Mouse (Mus musculus) erythroblast, adult 5-6 weeks (primary cell): ENCODE measurements at regions not wholly inside any gene's neighbourhood (a gene's known extent, or its start where the extent isn't known, plus 50 kb on each side); places are given as distances from the start of the nearest gene placed in this dataset.

ENCODE experiments used
- ATAC-seq: replicated peaks from 2 replicates; pipeline ENCODE4 v1.8.0; 2016; ENCODE audit warnings: moderate number of reproducible peaks, mild to moderate bottlenecking, moderate TSS enrichment, inconsistent platforms; ENCODE audit not compliant: poor library complexity, low FRiP score, severe bottlenecking

DNA sequence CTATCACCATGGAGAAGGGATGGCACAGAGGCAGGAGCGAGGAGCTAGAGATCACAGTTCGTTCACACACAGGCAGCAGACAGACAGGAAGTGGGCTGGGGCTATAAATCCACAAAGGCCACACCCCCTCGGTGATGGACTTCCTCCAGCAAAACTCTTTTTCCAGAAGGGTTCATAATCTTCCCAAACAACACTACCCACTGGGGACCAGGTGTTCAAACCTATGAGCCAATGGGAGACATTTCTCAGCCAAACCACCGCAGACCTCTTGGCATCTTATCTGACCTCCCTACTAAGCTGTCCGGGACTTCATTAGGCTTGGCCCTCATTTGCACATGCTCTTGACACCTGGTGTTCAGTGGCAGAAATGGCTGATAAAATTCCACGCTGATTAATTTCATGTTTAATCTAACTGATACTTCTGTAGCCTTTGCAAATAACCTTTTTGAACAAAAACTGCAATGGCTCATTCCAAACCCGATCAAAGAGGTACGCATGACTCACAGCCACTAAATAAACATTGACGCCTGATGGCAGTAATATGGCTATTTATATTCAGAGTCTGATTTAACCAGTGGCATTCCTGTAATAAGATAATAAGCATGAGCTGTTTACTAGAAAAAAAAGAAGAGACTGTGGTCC, 131.0 kb upstream of the Egln3 start:
- ATAC-seq = no peak

GRCm38 (mm10) chr12:54333632-54334321, 130.1 kb upstream of the Egln3 start:
- no peak for ATAC-seq

GRCm38 (mm10) chr12:54327483-54327882, 123.8 kb upstream of the Egln3 start:
- no peak for ATAC-seq

DNA sequence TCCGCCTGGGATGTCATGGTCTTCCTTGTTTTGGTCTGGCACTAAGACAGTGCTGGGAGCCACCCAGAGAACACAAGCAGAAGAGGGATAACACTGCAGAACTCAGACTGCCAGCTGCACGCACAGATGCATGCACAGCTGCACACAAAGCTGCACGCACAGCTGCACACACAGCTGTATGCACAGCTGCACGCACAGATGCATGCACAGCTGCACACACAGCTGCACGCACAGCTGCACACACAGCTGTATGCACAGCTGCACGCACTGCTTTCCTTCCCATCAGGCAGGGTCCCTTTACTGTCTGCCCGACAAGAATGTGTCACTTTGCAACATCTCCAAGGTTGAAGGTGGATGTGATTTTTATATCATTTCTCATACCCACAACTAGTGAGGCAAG, 122.9 kb upstream of the Egln3 start:
- no peak for ATAC-seq

GRCm38 (mm10) chr12:54320533-54320932, 116.9 kb upstream of the Egln3 start:
- no peak for ATAC-seq

DNA sequence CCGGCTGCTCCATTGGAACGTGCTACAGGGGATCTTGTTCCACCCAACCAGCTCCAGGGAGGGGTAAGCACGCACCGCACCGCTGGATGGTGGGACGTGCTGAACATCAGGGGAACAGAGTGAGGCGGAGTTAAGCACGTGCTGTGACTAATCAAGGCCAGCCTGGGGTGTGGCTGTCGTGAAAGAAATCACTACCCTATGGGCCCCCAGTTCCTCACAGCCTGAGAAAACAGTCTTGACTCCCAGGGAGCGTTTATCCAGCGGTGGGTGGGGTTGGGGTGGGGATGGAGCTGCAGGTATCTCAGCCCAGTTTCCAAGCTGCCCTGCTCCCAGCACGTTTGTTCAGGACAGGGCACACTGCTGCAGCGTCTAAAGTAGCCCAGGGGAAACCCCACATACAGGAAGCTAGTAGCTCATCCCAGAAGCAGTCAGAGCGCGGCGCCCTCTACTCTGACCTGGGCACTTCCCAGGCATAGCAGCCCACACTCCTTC, 113.4 kb upstream of the Egln3 start:
- no peak for ATAC-seq

GRCm38 (mm10) chr12:54316066-54316567, 112.5 kb upstream of the Egln3 start:
- no peak for ATAC-seq

DNA sequence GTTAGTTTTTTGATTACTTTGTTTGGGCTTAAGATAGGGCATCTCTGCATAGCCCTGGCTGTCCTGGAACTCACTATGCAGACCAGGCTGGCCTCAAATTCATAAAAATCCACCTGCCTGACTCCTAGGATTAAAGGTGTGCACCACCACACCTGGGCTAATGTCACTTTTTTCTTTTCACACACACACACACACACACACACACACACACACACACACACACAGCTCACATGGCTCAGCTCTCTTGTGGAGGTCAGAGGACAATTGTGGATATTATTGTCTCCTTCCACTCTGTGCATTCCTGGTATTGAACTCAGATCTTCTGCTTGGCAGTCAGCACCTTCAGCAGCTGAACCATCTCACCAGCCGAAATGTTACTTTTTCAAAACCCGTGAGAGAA, 110.5 kb upstream of the Egln3 start:
- ATAC-seq = no peak

GRCm38 (mm10) chr12:54313211-54313845, 109.7 kb upstream of the Egln3 start:
- peak; percentile 60 for ATAC-seq

DNA sequence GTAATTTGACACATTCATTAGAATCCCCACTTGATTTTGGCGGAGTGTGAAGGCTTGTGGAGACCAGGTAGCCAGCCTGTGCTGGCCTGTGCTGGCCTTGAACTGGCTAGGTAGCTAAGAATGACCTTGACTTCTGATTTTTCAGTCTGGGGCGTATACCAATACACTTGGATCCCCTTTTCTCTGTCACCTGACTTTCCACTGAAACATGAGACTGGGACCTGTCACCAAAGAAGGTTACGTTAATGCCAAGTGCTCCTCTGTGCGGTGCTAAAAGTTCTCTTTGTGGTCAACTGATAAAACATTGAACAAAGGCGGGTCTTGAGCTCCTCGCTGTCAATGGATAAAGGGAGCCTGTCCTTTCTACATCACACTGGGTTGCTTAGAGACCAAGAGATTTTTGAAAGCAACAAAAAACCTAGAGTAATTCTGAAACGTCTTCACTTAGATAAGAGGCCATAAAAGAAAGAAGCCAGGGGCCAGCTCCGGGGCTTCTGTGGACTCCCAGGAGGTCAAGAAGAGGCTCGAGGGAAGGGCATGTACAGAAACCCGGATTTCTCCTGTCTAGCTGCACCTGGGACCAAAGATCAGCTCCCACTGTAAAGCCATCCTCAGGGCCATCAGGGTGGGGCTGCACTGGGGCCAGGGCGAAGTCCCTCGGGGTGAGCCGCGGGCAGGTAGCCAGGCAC, 109.0 kb upstream of the Egln3 start:
- ATAC-seq = no peak

GRCm38 (mm10) chr12:54311896-54312521, 108.3 kb upstream of the Egln3 start:
- no peak for ATAC-seq

GRCm38 (mm10) chr12:54309874-54310273, 106.2 kb upstream of the Egln3 start:
- ATAC-seq = no peak

GRCm38 (mm10) chr12:54309219-54309618, 105.6 kb upstream of the Egln3 start:
- ATAC-seq = no peak

DNA sequence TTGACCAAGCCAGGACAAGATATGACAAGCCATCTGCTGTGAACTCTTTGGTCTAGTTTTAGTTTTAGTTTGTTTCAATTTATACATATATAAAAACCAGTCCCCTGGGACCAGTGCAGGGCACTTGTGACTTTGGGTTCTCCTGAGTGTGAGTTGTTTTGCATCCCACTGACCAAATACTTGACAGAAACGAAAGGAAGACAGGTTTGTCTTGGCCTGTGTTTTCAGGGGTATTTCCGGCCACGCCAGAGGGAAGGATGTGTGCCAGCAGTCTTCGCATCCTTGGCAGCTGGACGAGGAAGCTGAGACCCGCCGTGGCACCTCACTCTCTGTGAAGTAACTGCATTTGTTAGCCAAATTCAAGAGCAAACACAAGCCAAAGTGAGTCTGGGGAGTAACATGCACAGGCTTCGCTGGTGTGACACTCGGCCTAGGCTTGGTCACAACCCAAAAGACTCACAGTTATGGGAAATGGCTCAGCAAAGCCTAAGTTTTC, 101.5 kb upstream of the Egln3 start:
- no peak for ATAC-seq

GRCm38 (mm10) chr12:54303746-54304145, 100.1 kb upstream of the Egln3 start:
- ATAC-seq = no peak

GRCm38 (mm10) chr12:54299506-54299905, 95.8 kb upstream of the Egln3 start:
- ATAC-seq = no peak

GRCm38 (mm10) chr12:54293248-54293647, 89.6 kb upstream of the Egln3 start:
- ATAC-seq = no peak

DNA sequence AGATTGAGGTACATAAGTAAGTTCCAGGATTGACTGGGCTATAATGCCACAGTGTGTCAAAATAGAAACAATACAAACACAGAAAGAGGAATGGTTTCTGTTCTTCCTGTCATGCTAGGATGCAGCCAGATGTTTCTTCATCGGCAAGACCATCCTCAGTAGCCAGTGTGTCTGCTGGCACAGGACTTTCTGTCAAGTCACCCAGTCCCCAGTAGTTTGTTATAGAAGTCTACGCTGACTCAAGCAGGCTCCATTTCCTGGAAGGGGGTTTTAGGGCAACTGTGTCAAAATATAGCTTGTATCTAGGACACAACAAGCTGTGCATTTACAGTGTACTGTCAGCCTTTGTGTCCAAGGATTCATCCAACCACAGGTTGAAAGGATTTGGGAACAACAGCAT, 86.7 kb upstream of the Egln3 start:
- no peak for ATAC-seq

GRCm38 (mm10) chr12:54288747-54289146, 85.1 kb upstream of the Egln3 start:
- ATAC-seq = no peak

DNA sequence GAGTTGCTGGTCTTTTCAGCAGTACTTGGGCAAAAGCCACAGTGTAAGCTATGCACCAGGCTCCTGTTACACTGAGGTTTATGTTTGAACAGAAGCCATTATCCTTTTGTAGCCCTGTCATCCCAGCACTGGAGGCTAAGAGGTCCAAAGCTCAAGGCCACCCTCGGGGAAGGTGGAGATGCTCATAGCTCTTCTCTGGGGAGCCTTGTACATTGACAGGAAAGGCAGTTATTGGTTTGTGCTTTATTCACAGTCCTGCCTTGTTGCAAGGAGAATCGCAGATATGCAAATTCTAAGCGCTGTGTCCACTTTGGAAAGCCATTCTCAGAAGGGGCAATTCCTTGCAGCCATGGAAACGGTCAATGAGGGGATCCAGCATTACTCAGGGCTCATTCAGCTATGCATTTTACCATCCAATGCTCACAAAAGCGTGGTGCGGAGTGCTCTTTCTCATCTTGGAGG, 84.4 kb upstream of the Egln3 start:
- no peak for ATAC-seq
